Mouse (Mus musculus): Measurements from ENCODE around the gene Rab8a. TPM values are rescaled to one million over a fixed set of nuclear protein-coding genes. Genes with fewer than 3 reads are reported as not detected.

Rab8a gene
- polyA plus RNA-seq, 1 experiment: 79.7 TPM

- no peak for DNase-seq (ENCODE audit: low read depth, low spot score)
- 77% methylated on average over 3 of the region's 3 CpGs for WGBS
Measured at GRCm38 (mm10) chr8:72145511-72145910, 15.5 kb upstream of the Rab8a start.

- WGBS: 16% methylated on average over 1 of the region's 1 CpGs
- no peak for DNase-seq (ENCODE audit: low read depth, low spot score)
Measured at GRCm38 (mm10) chr8:72146056-72146455, 14.9 kb upstream of the Rab8a start.

- WGBS: 83% methylated on average over 3 of the region's 3 CpGs
- DNase-seq (ENCODE audit: low read depth, low spot score): no peak
Measured at GRCm38 (mm10) chr8:72146556-72146955, 14.4 kb upstream of the Rab8a start.

- WGBS: 81% methylated on average over 2 of the region's 2 CpGs
Measured at GRCm38 (mm10) chr8:72147266-72147665, 13.7 kb upstream of the Rab8a start.

GRCm38 (mm10) chr8:72149056-72149455, 11.9 kb upstream of the Rab8a start:
- DNase-seq (ENCODE audit: low read depth, low spot score): no peak
- WGBS: 50% methylated on average over 1 of the region's 1 CpGs

More at GRCm38 (mm10) chr8:72147266-72147665, 13.7 kb upstream of the Rab8a start:
- DNase-seq (ENCODE audit: low read depth, low spot score): no peak

- no peak for DNase-seq (ENCODE audit: low read depth, low spot score)
- 67% methylated on average over 3 of the region's 3 CpGs for WGBS
Measured at GRCm38 (mm10) chr8:72151418-72152078, 9.5 kb upstream of the Rab8a start.

- DNase-seq (ENCODE audit: low read depth, low spot score): no peak
Measured at GRCm38 (mm10) chr8:72153382-72153781, 7.6 kb upstream of the Rab8a start.

GRCm38 (mm10) chr8:72158096-72158495, 2.9 kb upstream of the Rab8a start:
- DNase-seq (ENCODE audit: low read depth, low spot score): no peak
- 59% methylated on average over 2 of the region's 2 CpGs for WGBS

- DNase-seq (ENCODE audit: low read depth, low spot score): no peak
- 80% methylated on average over 3 of the region's 3 CpGs for WGBS
Measured at GRCm38 (mm10) chr8:72158726-72159125, 2.3 kb upstream of the Rab8a start.

GRCm38 (mm10) chr8:72160007-72160406, 993 bp upstream of the Rab8a start:
- no peak for DNase-seq (ENCODE audit: low read depth, low spot score)
- WGBS: 36% methylated on average over 3 of the region's 3 CpGs

GRCm38 (mm10) chr8:72162821-72163220, 1.8 kb downstream of the Rab8a start:
- DNase-seq (ENCODE audit: low read depth, low spot score): no peak

- DNase-seq (ENCODE audit: low read depth, low spot score): no peak
- WGBS: 84% methylated on average over 3 of the region's 3 CpGs
Measured at GRCm38 (mm10) chr8:72169098-72169668, 8.2 kb downstream of the Rab8a start.

GRCm38 (mm10) chr8:72169681-72170249, 8.8 kb downstream of the Rab8a start:
- WGBS: 71% methylated on average over 3 of the region's 3 CpGs
- no peak for DNase-seq (ENCODE audit: low read depth, low spot score)

- 71% methylated on average over 5 of the region's 5 CpGs for WGBS
- DNase-seq (ENCODE audit: low read depth, low spot score): no peak
Measured at GRCm38 (mm10) chr8:72177346-72177925, 16.4 kb downstream of the Rab8a start.

GRCm38 (mm10) chr8:72183554-72184202, 22.7 kb downstream of the Rab8a start:
- no peak for DNase-seq (ENCODE audit: low read depth, low spot score)
- 75% methylated on average over 2 of the region's 2 CpGs for WGBS

GRCm38 (mm10) chr8:72187793-72188331, 26.9 kb downstream of the Rab8a start:
- no peak for DNase-seq (ENCODE audit: low read depth, low spot score)
- WGBS: 86% methylated on average over 2 of the region's 2 CpGs

- DNase-seq (ENCODE audit: low read depth, low spot score): peak; percentile 43
- 23% methylated on average over 12 of the region's 12 CpGs for WGBS
Measured at GRCm38 (mm10) chr8:72189417-72190214, 28.6 kb downstream of the Rab8a start, which contains the start of gene Hsh2d. Gene Hsh2d, plus strand, starts transcription at chr8:72189638.

- WGBS: 32% methylated on average over 2 of the region's 2 CpGs
- DNase-seq (ENCODE audit: low read depth, low spot score): no peak
Measured at GRCm38 (mm10) chr8:72190215-72190539, 29.2 kb downstream of the Rab8a start.

- no peak for DNase-seq (ENCODE audit: low read depth, low spot score)
Measured at GRCm38 (mm10) chr8:72192065-72192464, 31.1 kb downstream of the Rab8a start.

GRCm38 (mm10) chr8:72197997-72198396, 37.0 kb downstream of the Rab8a start:
- DNase-seq (ENCODE audit: low read depth, low spot score): no peak
- 70% methylated on average over 8 of the region's 8 CpGs for WGBS

Data from large intestine, adult 2 months (tissue).